Mouse (Mus musculus): ENCODE measurements around the gene Arhgap27. TPM values are rescaled to one million over a fixed set of nuclear protein-coding genes. Genes with fewer than 3 reads are reported as not detected.

Arhgap27 gene
- total RNA-seq, 1 experiment, result 8.2 TPM

- Histone ChIP-seq H3K9me3 (ENCODE audit: control insufficient read depth, insufficient read depth, low read depth, low read length) (no peaks in the 10 kb centered on the region), H3K4me3 (ENCODE audit: insufficient read depth in 1 of 2, low read depth in 1 of 2, low read length in 2 of 2, poor library complexity in 1 of 2, severe bottlenecking in 1 of 2) (no peak overlapping the region), H3K9ac (ENCODE audit: insufficient read depth, low read depth, low read length, poor library complexity, severe bottlenecking) (no peak overlapping the region), H3K36me3 (ENCODE audit: control insufficient read depth, insufficient read depth, low read length, poor library complexity, severe bottlenecking) (peaks cover 63% of the 10 kb centered on the region), H3K4me1 (ENCODE audit: control insufficient read depth in 2 of 2, insufficient read depth in 2 of 2, low read length in 2 of 2, poor library complexity in 1 of 2) (peaks cover 0 to 2% of the 10 kb centered on the region in 2 experiments; a peak in 1 of 4 replicates), H3K27ac (ENCODE audit: insufficient read depth, low read depth, low read length, poor library complexity, severe bottlenecking) (no peak overlapping the region)
- no peak for TF ChIP-seq CHD2 (IDR thresholded peaks at IDR 0.05; ENCODE audit: low read depth, low read length)
- no peak for TF ChIP-seq ZC3H11A (IDR thresholded peaks at IDR 0.05; ENCODE audit: borderline replicate concordance, low read depth, low read length)
- in situ Hi-C loops (cut with MboI; ENCODE audit: low sequenced_read_pairs in 2 of 2, unreplicated experiment in 2 of 2), result no loop called here
- DNase-seq (ENCODE audit: low read depth, low spot score), result no peak
These were observed 17.0 kb upstream of the Arhgap27 start for GRCm38 (mm10) chr11:103380460-103380859.

- no peak overlapping the region for H3K27ac ChIP-seq (ENCODE audit: insufficient read depth, low read depth, low read length, poor library complexity, severe bottlenecking)
- peaks cover 75% of the 10 kb centered on the region for H3K36me3 ChIP-seq (ENCODE audit: control insufficient read depth, insufficient read depth, low read length, poor library complexity, severe bottlenecking)
- no peaks in the 10 kb centered on the region; a peak in 1 of 4 replicates for H3K4me1 ChIP-seq (ENCODE audit: control insufficient read depth in 2 of 2, insufficient read depth in 2 of 2, low read length in 2 of 2, poor library complexity in 1 of 2)
- H3K4me3 ChIP-seq (ENCODE audit: insufficient read depth in 1 of 2, low read depth in 1 of 2, low read length in 2 of 2, poor library complexity in 1 of 2, severe bottlenecking in 1 of 2), result no peak overlapping the region
- no peak for TF ChIP-seq CHD2 (IDR thresholded peaks at IDR 0.05; ENCODE audit: low read depth, low read length)
- no peaks in the 10 kb centered on the region for H3K9me3 ChIP-seq (ENCODE audit: control insufficient read depth, insufficient read depth, low read depth, low read length)
- DNase-seq (ENCODE audit: low read depth, low spot score), result no peak
- in situ Hi-C loops (cut with MboI; ENCODE audit: low sequenced_read_pairs in 2 of 2, unreplicated experiment in 2 of 2), result no loop called here
- no peak overlapping the region for H3K9ac ChIP-seq (ENCODE audit: insufficient read depth, low read depth, low read length, poor library complexity, severe bottlenecking)
These were observed 14.8 kb upstream of the Arhgap27 start for GRCm38 (mm10) chr11:103378341-103378740.

- in situ Hi-C loops (cut with MboI; ENCODE audit: low sequenced_read_pairs in 2 of 2, unreplicated experiment in 2 of 2), result no loop called here
- no peaks in the 10 kb centered on the region for H3K9me3 ChIP-seq (ENCODE audit: control insufficient read depth, insufficient read depth, low read depth, low read length)
- H3K4me3 ChIP-seq (ENCODE audit: insufficient read depth in 1 of 2, low read depth in 1 of 2, low read length in 2 of 2, poor library complexity in 1 of 2, severe bottlenecking in 1 of 2), result no peak overlapping the region
- no peaks in the 10 kb centered on the region for H3K4me1 ChIP-seq (ENCODE audit: control insufficient read depth in 2 of 2, insufficient read depth in 2 of 2, low read length in 2 of 2, poor library complexity in 1 of 2)
- H3K27ac ChIP-seq (ENCODE audit: insufficient read depth, low read depth, low read length, poor library complexity, severe bottlenecking), result no peak overlapping the region
- H3K9ac ChIP-seq (ENCODE audit: insufficient read depth, low read depth, low read length, poor library complexity, severe bottlenecking), result no peak overlapping the region
- DNase-seq (ENCODE audit: low read depth, low spot score), result no peak
- TF ChIP-seq MAFK (IDR thresholded peaks at IDR 0.05; ENCODE audit: insufficient read depth, low read depth, low read length), result no peak
- no peak for TF ChIP-seq HCFC1 (IDR thresholded peaks at IDR 0.05; ENCODE audit: borderline replicate concordance, insufficient read depth, low read length)
- no peak for TF ChIP-seq ZC3H11A (IDR thresholded peaks at IDR 0.05; ENCODE audit: borderline replicate concordance, low read depth, low read length)
- TF ChIP-seq ZNF384 (IDR thresholded peaks at IDR 0.05; ENCODE audit: low read depth, low read length), result no peak
- no peak for TF ChIP-seq CHD2 (IDR thresholded peaks at IDR 0.05; ENCODE audit: low read depth, low read length)
- peaks cover 78% of the 10 kb centered on the region for H3K36me3 ChIP-seq (ENCODE audit: control insufficient read depth, insufficient read depth, low read length, poor library complexity, severe bottlenecking)
These were observed 12.3 kb upstream of the Arhgap27 start for GRCm38 (mm10) chr11:103375772-103376171.

- no peak for DNase-seq (ENCODE audit: low read depth, low spot score)
- peaks cover 83% of the 10 kb centered on the region for H3K36me3 ChIP-seq (ENCODE audit: control insufficient read depth, insufficient read depth, low read length, poor library complexity, severe bottlenecking)
These were observed 11.8 kb upstream of the Arhgap27 start for GRCm38 (mm10) chr11:103375258-103375657.

GRCm38 (mm10) chr11:103373922-103374321, 10.4 kb upstream of the Arhgap27 start:
- Histone ChIP-seq H3K36me3 (ENCODE audit: control insufficient read depth, insufficient read depth, low read length, poor library complexity, severe bottlenecking) (peaks cover 75% of the 10 kb centered on the region), H3K9me3 (ENCODE audit: control insufficient read depth, insufficient read depth, low read depth, low read length) (no peaks in the 10 kb centered on the region), H3K27ac (ENCODE audit: insufficient read depth, low read depth, low read length, poor library complexity, severe bottlenecking) (no peak overlapping the region), H3K4me3 (ENCODE audit: insufficient read depth in 1 of 2, low read depth in 1 of 2, low read length in 2 of 2, poor library complexity in 1 of 2, severe bottlenecking in 1 of 2) (no peak overlapping the region), H3K4me1 (ENCODE audit: control insufficient read depth in 2 of 2, insufficient read depth in 2 of 2, low read length in 2 of 2, poor library complexity in 1 of 2) (peaks cover 0 to 4% of the 10 kb centered on the region in 2 experiments; a peak in 1 of 4 replicates), H3K9ac (ENCODE audit: insufficient read depth, low read depth, low read length, poor library complexity, severe bottlenecking) (no peak overlapping the region)
- TF ChIP-seq ZC3H11A (IDR thresholded peaks at IDR 0.05; ENCODE audit: borderline replicate concordance, low read depth, low read length), result no peak
- no peak for TF ChIP-seq CHD2 (IDR thresholded peaks at IDR 0.05; ENCODE audit: low read depth, low read length)
- no peak for TF ChIP-seq HCFC1 (IDR thresholded peaks at IDR 0.05; ENCODE audit: borderline replicate concordance, insufficient read depth, low read length)
- TF ChIP-seq ZNF384 (IDR thresholded peaks at IDR 0.05; ENCODE audit: low read depth, low read length), result no peak
- no peak for TF ChIP-seq MAFK (IDR thresholded peaks at IDR 0.05; ENCODE audit: insufficient read depth, low read depth, low read length)
- in situ Hi-C loops (cut with MboI; ENCODE audit: low sequenced_read_pairs in 2 of 2, unreplicated experiment in 2 of 2), result no loop called here
- DNase-seq (ENCODE audit: low read depth, low spot score), result no peak

More at GRCm38 (mm10) chr11:103375258-103375657, 11.8 kb upstream of the Arhgap27 start:
- H3K9ac ChIP-seq (ENCODE audit: insufficient read depth, low read depth, low read length, poor library complexity, severe bottlenecking), result no peak overlapping the region
- H3K27ac ChIP-seq (ENCODE audit: insufficient read depth, low read depth, low read length, poor library complexity, severe bottlenecking), result no peak overlapping the region
- in situ Hi-C loops (cut with MboI; ENCODE audit: low sequenced_read_pairs in 2 of 2, unreplicated experiment in 2 of 2), result no loop called here
- no peaks in the 10 kb centered on the region for H3K9me3 ChIP-seq (ENCODE audit: control insufficient read depth, insufficient read depth, low read depth, low read length)
- H3K4me3 ChIP-seq (ENCODE audit: insufficient read depth in 1 of 2, low read depth in 1 of 2, low read length in 2 of 2, poor library complexity in 1 of 2, severe bottlenecking in 1 of 2), result no peak overlapping the region
- TF ChIP-seq CHD2 (IDR thresholded peaks at IDR 0.05; ENCODE audit: low read depth, low read length) (no peak), HCFC1 (IDR thresholded peaks at IDR 0.05; ENCODE audit: borderline replicate concordance, insufficient read depth, low read length) (no peak), MAFK (IDR thresholded peaks at IDR 0.05; ENCODE audit: insufficient read depth, low read depth, low read length) (no peak), ZNF384 (IDR thresholded peaks at IDR 0.05; ENCODE audit: low read depth, low read length) (no peak), ZC3H11A (IDR thresholded peaks at IDR 0.05; ENCODE audit: borderline replicate concordance, low read depth, low read length) (no peak)
- no peaks in the 10 kb centered on the region for H3K4me1 ChIP-seq (ENCODE audit: control insufficient read depth in 2 of 2, insufficient read depth in 2 of 2, low read length in 2 of 2, poor library complexity in 1 of 2)
